Comparison of ENCODE assay signal across 30 mouse cellular contexts in the genomic region with DNA sequence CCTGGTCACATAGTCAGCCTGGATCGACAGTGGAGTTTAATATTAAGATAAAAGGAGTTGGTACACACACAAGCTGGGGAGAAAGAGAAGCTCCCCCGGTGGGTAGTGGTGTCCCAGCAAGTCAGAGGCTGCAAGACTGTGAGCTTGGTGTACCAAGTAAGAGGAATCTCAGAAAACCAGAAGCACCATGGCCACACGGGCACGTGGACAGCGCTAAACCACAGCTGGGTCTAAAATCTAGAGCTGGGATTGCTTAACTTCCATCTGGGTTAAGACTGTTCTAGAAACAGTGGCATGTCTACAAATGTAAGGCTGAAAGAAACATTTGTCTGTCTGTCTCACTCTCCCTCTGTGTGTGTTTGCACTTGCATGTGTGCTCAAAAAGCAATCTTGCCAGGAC. TPM values are rescaled to one million over a fixed set of nuclear protein-coding genes. Genes with fewer than 3 reads are reported as not detected.
"Had no signal": no experiment of that assay in that cellular context is flagged by ENCODE, and none has a peak within 500 bp of the region (broad histone marks: within the 10 kb centered on the region; RNA-seq: fewer than 3 reads in every experiment).

No protein-coding gene starts in this region.

- H3K9me3 ChIP-seq: kidney, embryonic 15.5 days; limb, embryonic 12.5 days; limb, embryonic 15.5 days; liver, embryonic 15.5 days; lung, embryonic 15.5 days; midbrain, embryonic 12.5 days; neural tube, embryonic 13.5 days; stomach, embryonic 15.5 days had no signal

- H3K9ac ChIP-seq: kidney, embryonic 15.5 days; limb, embryonic 12.5 days; limb, embryonic 15.5 days; liver, embryonic 15.5 days; lung, embryonic 15.5 days; midbrain, embryonic 12.5 days; neural tube, embryonic 13.5 days; stomach, embryonic 15.5 days had no signal

- H3K4me3 ChIP-seq: kidney, embryonic 15.5 days; limb, embryonic 12.5 days; limb, embryonic 15.5 days; liver, embryonic 15.5 days; lung, embryonic 15.5 days; midbrain, embryonic 12.5 days; myocyte; neural tube, embryonic 13.5 days; stomach, embryonic 15.5 days had no signal

- H3K4me1 ChIP-seq: limb, embryonic 12.5 days; limb, embryonic 15.5 days; liver, embryonic 15.5 days; stomach, embryonic 15.5 days had no signal

- H3K36me3 ChIP-seq: kidney, embryonic 15.5 days; limb, embryonic 12.5 days; limb, embryonic 15.5 days; liver, embryonic 15.5 days; lung, embryonic 15.5 days; midbrain, embryonic 12.5 days; neural tube, embryonic 13.5 days; stomach, embryonic 15.5 days had no signal

- H3K4me2 ChIP-seq: kidney, embryonic 15.5 days; limb, embryonic 12.5 days; limb, embryonic 15.5 days; liver, embryonic 11.5 days; liver, embryonic 15.5 days; lung, embryonic 15.5 days; midbrain, embryonic 12.5 days; neural tube, embryonic 13.5 days; stomach, embryonic 15.5 days had no signal

- DNase-seq: kidney, postnatal 10 days; kidney, postnatal 36 days; layer of hippocampus, postnatal 36 days; left cerebral cortex, postnatal 4 days; lung, adult 18-20 months; lung, postnatal 10 days; lung, postnatal 36 days; retina, postnatal 1 day; right cerebral cortex, postnatal 25 days; spleen, adult 18-20 months; thymus, postnatal 25 days had no signal

- H3K27me3 ChIP-seq: lung, embryonic 15.5 days; midbrain, embryonic 12.5 days; neural tube, embryonic 13.5 days; stomach, embryonic 15.5 days had no signal

- H3K27ac ChIP-seq: kidney, embryonic 15.5 days; limb, embryonic 12.5 days; limb, embryonic 15.5 days; liver, embryonic 15.5 days; lung, embryonic 15.5 days; midbrain, embryonic 12.5 days; stomach, embryonic 15.5 days had no signal

- ATAC-seq: midbrain, embryonic 16.5 days had no signal

RNA-seq across cellular contexts. Expression of gene Ccdc182, which starts 21.5 kb away (rescaled TPM):
- total RNA-seq: layer of hippocampus, adult 8-10 months; layer of hippocampus, postnatal 10 days; layer of hippocampus, postnatal 36 days; left cerebral cortex, adult 8-10 months; left cerebral cortex, postnatal 14 days; left cerebral cortex, postnatal 4 days; megakaryocyte-erythroid progenitor cell, adult 5-6 weeks; monocyte, adult 5-6 weeks; neutrophil, adult 5-6 weeks had no signal
- polyA plus RNA-seq: limb, embryonic 15.5 days; liver, embryonic 11.5 days; liver, embryonic 15.5 days; midbrain, embryonic 16.5 days; myocyte; stomach, embryonic 15.5 days; thymus, postnatal 0 days had no signal
